Mouse (Mus musculus) E14TG2a.4 (cell line): ENCODE results near the gene Megf8.

Experiments used
- H3K27me3 ChIP-seq: 2 replicates; pipeline ENCODE4 v1.6.1; 2014; ENCODE audit warnings: low read length, control low read depth; ENCODE audit not compliant: insufficient read depth
- H3K36me3 ChIP-seq: 2 replicates; pipeline ENCODE4 v1.6.1; 2014; ENCODE audit warnings: low read length, control low read depth; ENCODE audit not compliant: insufficient read depth
- H3K4me1 ChIP-seq: replicated peaks from 2 replicates; pipeline ENCODE4 v1.6.1; 2014; ENCODE audit warnings: low read depth, low read length, control low read depth
- H3K4me3 ChIP-seq: replicated peaks from 2 replicates; pipeline ENCODE4 v1.5.1; 2014; ENCODE audit warnings: mild to moderate bottlenecking, low read length
- H3K9me3 ChIP-seq: 2 replicates; pipeline ENCODE4 v1.6.1; 2014; ENCODE audit warnings: low read length, control low read depth
- CTCF ChIP-seq: conservative IDR thresholded peaks from 2 replicates; pipeline ENCODE4 v1.5.1; 2014; ENCODE audit warnings: low read length
- NANOG ChIP-seq: IDR thresholded peaks from 2 replicates; pipeline ENCODE4 v1.6.1; 2014; ENCODE audit warnings: borderline replicate concordance, low read length, mixed read lengths
- POU5F1 ChIP-seq: IDR thresholded peaks from 2 replicates; pipeline ENCODE4 v1.6.1; 2014; ENCODE audit warnings: low read length, borderline replicate concordance

Gene Megf8

DNA sequence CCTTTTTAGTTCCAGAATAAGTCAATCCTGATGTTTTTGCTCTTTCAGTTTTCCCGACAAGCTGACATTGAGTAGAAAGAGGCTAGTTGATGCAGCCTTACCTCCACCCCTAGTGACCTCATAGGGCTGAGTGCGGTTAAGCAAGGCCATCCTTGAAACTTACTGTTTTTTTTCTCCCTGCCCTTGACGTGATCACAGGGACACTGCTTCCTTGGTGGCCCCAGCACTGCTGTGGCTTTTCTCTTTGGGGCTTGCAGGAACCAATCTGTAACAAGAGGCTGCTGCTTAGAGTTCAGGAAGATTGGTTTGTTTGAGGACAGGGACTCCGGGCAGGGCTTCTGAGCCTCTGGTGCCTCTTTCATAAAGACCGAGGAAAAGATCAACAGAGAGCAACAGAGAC is 85.0 kb downstream of the Megf8 start:
- no peak overlapping the region for H3K4me3 ChIP-seq
- TF ChIP-seq CTCF (no peak), POU5F1 (no peak), NANOG (no peak)
- H3K27me3 ChIP-seq = peaks cover 13% of the 10 kb centered on the region
- peaks cover 27% of the 10 kb centered on the region for H3K36me3 ChIP-seq
- H3K4me1 ChIP-seq = peaks cover 32% of the 10 kb centered on the region
- H3K9me3 ChIP-seq = no peaks in the 10 kb centered on the region

DNA sequence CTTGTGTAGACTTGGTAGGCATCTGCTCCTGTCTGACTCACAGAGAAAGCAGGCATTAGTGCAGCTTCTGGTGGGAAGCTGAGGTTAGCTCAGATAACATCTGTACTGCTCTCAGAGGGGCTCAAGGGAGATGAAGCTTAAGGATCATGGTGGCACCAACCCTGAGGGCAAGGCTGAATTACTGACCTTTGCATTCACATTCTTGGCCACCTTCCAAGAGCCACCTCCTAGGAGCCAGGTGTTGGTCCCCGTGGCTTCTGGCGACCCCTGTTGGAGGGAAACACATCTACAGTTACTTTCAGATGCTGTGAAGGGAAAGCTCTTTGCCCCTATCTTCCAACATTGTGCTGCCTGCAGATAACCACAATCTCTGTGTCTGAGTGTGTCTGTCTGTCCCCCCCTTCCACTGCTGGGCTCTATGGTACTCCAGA is 85.7 kb downstream of the Megf8 start:
- peaks cover 9% of the 10 kb centered on the region for H3K27me3 ChIP-seq

DNA sequence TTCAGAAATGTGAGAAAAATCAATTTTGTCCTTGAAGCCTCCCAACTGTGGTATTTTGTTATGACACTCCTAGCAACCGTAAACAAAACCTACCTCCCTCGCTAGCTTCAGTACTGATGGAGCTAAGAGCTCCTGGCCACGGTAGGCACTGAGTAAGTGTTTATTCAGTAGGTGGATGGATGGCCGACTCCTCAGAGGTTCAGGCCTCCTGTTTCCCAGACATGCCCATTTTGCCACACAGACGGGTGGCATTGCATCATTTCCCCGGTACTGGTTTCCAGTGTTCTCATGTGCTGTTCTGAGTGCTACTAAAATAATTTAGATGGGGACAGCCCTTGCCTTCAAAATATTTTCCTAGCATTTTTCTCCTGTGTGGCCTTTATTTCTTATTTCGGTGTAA is 89.5 kb downstream of the Megf8 start:
- TF ChIP-seq POU5F1 (no peak), CTCF (no peak), NANOG (no peak)
- Histone ChIP-seq H3K27me3 (no peaks in the 10 kb centered on the region), H3K4me3 (no peak overlapping the region), H3K9me3 (no peaks in the 10 kb centered on the region), H3K4me1 (peaks cover 14% of the 10 kb centered on the region), H3K36me3 (peaks cover 2% of the 10 kb centered on the region; the same call in 1 of the 2 replicates)

More for the DNA sequence above, 85.7 kb downstream of the Megf8 start:
- TF ChIP-seq CTCF (peak; percentile 65), NANOG (no peak), POU5F1 (no peak)
- H3K4me1 ChIP-seq = peaks cover 25% of the 10 kb centered on the region
- peaks cover 27% of the 10 kb centered on the region for H3K36me3 ChIP-seq
- H3K4me3 ChIP-seq = no peak overlapping the region
- H3K9me3 ChIP-seq = no peaks in the 10 kb centered on the region

DNA sequence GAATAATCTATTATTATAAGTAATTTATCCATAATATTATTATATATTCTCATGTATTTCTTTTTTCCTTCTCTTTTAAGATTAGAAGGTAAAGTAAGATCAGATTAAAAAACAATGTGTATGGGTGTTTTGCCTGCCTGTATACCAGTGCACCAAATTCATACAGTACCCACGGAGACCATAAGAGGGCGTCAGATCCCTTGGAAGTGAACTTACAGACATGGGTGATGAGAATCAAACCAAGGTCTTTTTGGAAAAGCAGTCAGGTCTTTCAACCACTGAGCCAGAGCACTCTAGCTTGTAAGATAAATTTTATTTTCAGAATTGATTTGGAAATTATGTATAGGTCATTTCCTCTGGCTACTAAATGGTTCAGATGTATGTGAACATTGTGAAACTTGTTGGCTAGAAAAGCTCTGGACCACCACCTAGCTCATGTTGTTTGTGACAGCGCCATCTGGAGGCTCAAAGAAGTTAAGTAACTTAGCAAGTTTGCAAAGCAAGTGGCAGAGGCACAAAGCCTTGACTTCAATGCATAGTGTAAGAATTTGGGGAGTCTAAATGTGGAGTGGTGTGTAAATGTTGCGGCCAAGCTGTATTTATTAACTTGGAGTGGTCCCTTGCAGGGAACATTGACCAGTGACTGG is 92.3 kb downstream of the Megf8 start:
- H3K9me3 ChIP-seq = no peaks in the 10 kb centered on the region
- peaks cover 7% of the 10 kb centered on the region; the same call in 1 of the 2 replicates for H3K36me3 ChIP-seq
- no peaks in the 10 kb centered on the region for H3K27me3 ChIP-seq
- TF ChIP-seq CTCF (peak; percentile 46), NANOG (no peak)
- no peak overlapping the region for H3K4me3 ChIP-seq
- H3K4me1 ChIP-seq = peaks cover 14% of the 10 kb centered on the region

DNA sequence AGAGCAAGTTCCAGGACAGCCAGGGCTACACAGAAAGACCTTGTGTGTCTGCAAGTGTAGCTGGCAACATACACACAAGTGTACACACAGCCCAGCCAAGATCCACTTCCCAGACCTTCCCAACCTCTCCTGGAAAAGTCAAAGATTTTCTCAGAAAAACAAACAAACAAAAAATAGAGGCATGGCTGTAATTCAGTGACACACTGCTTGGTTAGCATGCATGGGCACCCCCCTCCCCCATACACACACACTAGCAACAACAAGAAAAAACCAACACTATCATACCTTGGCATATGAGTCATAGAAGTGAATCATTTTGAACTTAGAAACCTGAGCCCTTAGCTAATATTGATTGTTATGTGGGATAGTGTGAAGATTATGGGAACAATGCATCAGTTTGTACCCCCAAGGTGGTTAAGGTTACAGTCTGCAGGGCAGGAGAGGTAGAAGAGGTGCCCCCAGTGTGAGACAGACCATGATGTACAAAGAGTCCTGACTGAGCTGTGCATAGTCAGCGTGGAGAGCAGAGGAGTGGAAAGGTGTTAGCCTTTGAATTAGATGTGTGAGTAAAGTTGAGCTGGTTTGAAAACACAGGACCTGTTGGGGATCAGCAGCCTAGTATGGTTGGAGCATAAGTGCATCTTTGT is 94.1 kb downstream of the Megf8 start:
- Histone ChIP-seq H3K4me1 (peaks cover 14% of the 10 kb centered on the region), H3K9me3 (no peaks in the 10 kb centered on the region), H3K27me3 (no peaks in the 10 kb centered on the region), H3K4me3 (no peak overlapping the region), H3K36me3 (peaks cover 13% of the 10 kb centered on the region; the same call in 1 of the 2 replicates)
- no peak for TF ChIP-seq NANOG
- TF ChIP-seq POU5F1 = no peak
- no peak for TF ChIP-seq CTCF

DNA sequence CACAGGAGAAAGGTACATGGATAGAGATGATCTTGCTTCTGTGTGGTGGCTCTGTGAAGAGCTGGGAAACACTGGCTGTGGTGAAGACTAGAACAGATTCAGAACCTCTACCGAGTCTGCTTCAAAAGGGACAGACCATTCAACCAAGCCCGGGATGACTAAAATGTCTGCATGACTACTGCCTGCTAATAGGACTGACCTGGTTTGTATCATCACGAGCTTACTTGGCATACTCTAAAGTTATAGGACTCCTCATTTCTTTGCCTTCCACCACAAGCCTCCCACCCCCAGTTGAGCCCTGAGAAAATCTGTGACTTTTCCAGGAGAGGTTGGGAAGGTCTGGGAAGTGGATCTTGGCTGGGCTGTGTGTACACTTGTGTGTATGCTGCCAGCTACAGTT is 94.9 kb downstream of the Megf8 start:
- TF ChIP-seq POU5F1 (no peak), NANOG (no peak), CTCF (no peak)
- H3K36me3 ChIP-seq = peaks cover 18% of the 10 kb centered on the region
- no peaks in the 10 kb centered on the region for H3K27me3 ChIP-seq
- H3K9me3 ChIP-seq = no peaks in the 10 kb centered on the region
- H3K4me3 ChIP-seq = no peak overlapping the region
- H3K4me1 ChIP-seq = peaks cover 14% of the 10 kb centered on the region

DNA sequence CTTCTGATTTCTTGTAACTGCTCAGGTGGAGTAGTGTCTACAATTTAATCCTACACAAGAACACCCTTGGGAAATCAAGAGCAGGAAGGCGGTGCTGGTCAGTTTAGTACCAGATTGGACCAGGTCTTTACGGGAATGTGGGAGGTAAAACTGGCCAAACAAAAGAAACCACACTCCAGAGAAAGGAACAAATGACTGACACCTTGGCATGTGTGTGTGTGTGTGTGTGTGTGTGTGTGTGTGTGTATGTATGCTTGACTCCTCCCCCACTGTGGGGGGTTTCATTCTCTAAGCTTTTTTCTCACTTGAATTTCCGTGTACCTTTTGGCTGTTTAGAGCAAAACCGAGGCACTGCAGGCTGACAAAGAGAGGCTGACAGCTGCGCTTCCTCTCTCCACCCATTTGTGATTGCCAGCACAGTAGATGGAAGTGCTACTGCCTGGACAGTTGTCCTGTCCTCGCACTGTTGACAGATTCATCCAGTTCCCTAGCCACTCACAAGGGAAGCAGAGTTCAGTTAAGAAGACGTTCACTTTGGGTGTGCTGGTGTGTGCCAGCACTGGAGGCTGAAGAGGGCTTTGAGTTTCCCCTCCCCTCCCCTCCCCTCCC is 96.0 kb downstream of the Megf8 start, which contains the start of gene Cxcl17:
Gene Cxcl17 (minus strand): TSS at position 54 of the 609 bp plus-strand sequence.
- Histone ChIP-seq H3K9me3 (no peaks in the 10 kb centered on the region), H3K4me3 (no peak within 1 kb of the TSS), H3K36me3 (peaks cover 23% of the 10 kb centered on the region), H3K4me1 (peaks cover 14% of the 10 kb centered on the region), H3K27me3 (no peaks in the 10 kb centered on the region)
- TF ChIP-seq POU5F1 (no peak), CTCF (no peak), NANOG (no peak)
